Mouse (Mus musculus) frontal cortex, postnatal 36 days (tissue): Measurements from ENCODE around the gene Sdhaf2.
"Not testable (repeated sequence)": the region's sequence is repeated elsewhere in the genome, so short reads cannot be mapped to it uniquely, and the experiment has no call there.

Experiments used
- DNase-seq, 2 experiments: peaks; one replicate each; pipeline ENCODE4 v3.0.0; 2022; ENCODE audit warnings: low spot score in 2 of 2

The Sdhaf2 gene

DNA sequence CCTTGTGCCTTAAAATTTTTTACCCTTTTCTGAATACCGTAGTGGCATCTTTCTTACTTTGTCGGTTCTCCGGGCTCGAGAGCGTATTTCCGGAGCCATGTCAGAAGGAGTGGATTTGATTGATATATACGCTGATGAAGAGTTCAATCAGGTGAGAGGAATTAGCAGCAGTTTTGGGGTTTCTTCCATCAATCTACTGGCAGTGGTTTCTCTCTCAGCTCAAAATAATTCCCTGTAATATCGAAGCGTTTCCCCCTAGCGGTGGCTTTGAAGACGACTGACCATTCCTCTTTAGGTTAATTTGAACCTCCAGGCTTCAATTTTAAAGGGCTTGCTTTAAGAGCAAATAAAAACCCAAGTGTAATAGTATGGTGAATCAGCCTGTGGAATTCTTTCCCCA lies at the start of gene Sdhaf2:
TSS of gene Sdhaf2 (minus strand) at position 233 of the 400 bp plus-strand sequence.
- DNase-seq = peak; percentile 15 to 29

- no peak for DNase-seq
These were observed 43.7 kb upstream of the Sdhaf2 start for GRCm38 (mm10) chr19:10569627-10570026.

DNA sequence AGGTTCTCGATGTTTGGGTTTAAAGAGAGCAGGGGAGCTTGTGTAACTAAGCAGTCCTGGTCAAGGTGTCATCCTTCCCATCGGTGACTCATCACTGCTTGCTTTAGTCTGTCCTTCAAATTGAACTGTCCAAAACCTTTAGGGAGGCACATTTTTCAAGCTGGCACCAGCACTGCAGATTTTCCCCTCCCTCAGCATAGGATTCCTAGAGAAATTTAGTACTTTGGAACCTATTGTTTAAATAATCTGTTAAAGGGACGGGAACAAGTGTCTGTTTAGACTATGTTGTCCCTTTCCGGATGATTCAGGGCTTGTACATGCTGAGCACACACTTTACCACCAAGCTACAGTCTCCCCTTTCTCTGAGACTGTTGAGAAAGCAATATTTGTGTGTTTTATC lies 39.3 kb upstream of the Sdhaf2 start:
- DNase-seq = no peak

GRCm38 (mm10) chr19:10564278-10564677 lies 38.3 kb upstream of the Sdhaf2 start:
- no peak for DNase-seq

- DNase-seq = no peak
These were observed 36.4 kb upstream of the Sdhaf2 start for GRCm38 (mm10) chr19:10562351-10562750.

DNA sequence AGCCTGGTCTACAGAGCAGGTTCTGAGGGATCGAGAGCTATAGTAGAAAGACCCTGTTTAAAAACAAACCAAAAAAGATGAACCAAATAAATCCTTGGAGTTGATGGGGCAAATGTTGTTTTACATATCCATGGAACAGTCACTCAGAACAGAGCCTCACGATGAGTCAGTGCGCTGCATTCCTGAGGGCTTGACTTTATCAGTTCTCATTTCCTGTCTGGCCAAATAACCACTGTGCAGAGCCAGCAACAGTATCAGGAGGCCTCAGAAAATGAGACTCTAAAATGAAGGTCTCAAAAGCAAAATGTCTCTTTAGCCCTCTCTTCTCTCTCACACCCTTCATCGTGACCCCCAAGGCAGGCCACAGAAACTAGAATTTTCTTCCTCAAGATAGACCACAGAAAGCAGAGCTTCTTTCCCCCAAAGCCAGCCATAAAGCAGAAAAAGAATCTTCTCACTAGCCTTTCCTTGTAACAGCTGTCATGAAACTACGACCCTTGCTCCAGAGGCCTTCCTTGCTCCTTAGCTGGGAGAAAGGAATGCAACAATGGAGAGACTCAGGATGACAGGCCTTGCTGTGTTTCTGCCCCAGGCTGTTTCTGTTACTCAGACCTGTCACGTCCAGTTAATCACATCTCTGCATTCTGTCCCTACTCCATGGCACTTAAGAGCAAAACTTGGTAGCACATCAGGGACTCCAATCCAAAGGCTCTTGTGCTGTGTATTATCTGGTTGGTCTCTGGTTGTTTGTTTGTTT lies 35.8 kb upstream of the Sdhaf2 start:
- DNase-seq = no peak

GRCm38 (mm10) chr19:10560108-10560507 lies 34.2 kb upstream of the Sdhaf2 start:
- DNase-seq = no peak

DNA sequence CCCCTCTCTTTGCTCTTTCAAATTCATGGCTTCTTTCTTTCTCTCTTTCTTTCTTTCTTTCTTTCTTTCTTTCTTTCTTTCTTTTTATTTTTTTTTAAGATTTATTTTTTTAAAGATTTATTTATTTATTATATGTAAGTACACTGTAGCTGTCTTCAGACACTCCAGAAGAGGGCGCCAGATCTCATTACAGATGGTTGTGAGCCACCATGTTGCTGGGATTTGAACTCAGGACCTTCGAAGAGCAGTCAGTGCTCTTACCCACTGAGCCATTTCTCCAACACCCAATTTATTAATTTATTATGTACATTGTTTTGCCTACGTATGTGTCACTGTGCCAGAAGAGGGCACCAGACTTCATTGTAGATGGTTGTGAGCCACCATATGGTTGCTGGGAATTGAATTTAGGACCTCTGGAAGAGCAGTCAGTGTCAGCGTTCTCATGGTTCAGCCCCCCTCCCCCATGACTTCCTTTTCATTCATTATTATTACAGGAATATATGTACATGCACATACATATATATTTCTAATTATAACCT lies 32.0 kb upstream of the Sdhaf2 start:
- DNase-seq = not testable (repeated sequence)

GRCm38 (mm10) chr19:10557430-10557829 lies 31.5 kb upstream of the Sdhaf2 start:
- DNase-seq = no peak

GRCm38 (mm10) chr19:10557001-10557400 lies 31.1 kb upstream of the Sdhaf2 start:
- DNase-seq = no peak

DNA sequence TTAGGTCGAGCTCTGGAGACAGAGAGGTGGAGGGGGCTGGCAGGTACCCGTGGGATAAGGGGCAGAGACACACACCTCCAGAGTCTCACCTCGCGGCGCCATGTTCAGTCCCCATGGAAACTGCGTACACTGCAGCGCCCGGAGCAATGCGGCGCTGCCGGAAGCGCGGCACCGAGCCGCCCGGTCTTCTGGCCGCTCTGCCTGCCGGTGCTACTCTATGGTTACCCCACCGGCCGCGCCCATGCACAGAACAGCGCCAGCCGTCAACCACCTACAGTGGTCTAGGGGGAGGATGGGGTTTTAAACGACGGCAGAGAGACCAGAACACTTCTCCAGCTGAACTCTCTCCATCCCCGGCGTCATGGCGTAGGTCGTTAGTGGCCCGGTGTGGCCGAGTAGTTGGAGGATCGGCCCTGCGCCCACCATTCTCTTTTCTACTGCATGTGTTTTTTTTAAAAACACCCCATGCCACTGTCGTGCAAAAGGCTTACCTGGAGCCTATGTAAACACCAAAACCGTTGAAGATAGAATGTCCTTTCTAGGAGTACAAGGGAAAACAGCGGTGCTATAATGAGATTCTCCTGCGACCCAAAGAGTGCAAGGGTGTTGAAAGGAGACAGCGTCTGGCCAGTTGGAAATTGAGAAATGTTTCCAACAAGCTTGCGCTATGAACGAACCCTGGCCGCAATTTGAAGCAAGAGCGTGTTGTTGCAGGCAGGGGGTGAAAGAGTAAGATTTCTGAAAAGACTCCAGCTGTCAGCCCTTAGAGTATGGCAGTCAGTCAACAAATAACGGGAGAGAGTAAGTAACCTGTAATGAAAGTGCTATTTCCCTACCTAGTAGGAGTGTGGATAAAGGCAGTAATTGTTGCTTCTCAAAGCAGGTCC lies 29.9 kb upstream of the Sdhaf2 start, which contains the start of gene Tmem216:
TSS of gene Tmem216 (minus strand) at position 615 of the 887 bp plus-strand sequence.
- peak; percentile 79 to 88 for DNase-seq

GRCm38 (mm10) chr19:10539454-10539853 lies 13.5 kb upstream of the Sdhaf2 start:
- DNase-seq = no peak

DNA sequence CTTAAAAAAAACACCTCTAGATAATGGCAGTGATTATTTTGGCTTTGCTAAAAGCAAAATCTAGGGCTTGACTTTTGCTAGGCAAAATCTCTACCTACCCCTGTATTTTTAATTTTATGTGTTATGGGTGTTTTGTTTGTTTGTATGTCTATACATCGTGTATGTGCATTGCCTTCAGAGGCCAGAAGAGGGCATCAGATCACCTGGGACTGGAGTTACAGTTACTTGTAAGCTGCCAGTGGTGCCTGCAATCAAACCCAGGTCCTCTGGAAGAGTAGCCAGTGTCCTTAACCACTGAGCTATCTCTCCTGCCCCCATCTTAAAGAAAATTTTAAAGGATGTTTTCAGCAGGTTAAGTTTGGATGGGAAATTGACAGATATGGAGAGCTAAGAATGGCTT lies 4.1 kb upstream of the Sdhaf2 start:
- DNase-seq = no peak

DNA sequence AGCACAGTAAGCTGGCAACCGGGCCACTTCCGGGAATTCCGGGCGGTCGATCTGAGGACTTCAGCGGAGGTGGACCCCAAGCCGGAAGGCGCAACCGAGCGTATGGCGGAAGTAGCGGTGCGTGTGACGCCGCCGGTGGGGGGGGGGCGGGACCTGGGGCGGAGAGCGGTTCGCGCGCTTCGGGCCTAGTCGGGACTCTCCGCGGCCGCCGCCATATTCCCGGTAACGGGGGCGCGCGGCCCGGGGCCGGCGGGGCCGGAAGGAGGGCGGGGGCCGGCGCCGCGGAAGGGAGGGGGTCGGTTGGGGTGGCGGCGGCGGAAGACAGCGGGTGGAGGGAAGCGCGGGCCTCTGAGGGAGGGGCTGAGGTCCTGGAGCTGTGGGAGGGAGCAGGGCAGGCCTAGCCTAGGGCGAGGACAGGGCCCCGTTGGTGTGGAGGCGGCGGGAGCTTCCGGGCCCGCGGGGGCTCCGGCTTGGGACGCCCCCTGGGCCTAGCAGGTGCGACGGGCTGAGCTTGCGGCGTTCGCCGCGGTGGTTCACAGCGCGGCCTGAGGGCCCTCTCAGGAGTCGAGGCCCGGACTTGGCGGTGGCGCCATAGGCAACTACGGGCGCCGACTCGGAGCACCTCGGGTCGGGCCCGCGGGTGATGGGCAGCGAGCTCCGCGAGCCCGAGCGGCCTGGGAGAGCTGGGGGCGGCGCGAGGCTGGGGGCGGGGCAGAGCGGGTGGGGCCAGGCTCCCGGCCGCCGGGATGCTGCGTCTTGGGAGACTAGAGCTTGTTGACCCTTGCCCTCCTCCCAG lies 638 bp downstream of the Sdhaf2 start, which contains the start of gene Cpsf7:
TSS of gene Cpsf7 (plus strand) at position 161 of the 796 bp plus-strand sequence.
- peak; percentile 86 to 88 for DNase-seq

- no peak for DNase-seq
These were observed 1.2 kb downstream of the Sdhaf2 start for GRCm38 (mm10) chr19:10524784-10525105.

DNA sequence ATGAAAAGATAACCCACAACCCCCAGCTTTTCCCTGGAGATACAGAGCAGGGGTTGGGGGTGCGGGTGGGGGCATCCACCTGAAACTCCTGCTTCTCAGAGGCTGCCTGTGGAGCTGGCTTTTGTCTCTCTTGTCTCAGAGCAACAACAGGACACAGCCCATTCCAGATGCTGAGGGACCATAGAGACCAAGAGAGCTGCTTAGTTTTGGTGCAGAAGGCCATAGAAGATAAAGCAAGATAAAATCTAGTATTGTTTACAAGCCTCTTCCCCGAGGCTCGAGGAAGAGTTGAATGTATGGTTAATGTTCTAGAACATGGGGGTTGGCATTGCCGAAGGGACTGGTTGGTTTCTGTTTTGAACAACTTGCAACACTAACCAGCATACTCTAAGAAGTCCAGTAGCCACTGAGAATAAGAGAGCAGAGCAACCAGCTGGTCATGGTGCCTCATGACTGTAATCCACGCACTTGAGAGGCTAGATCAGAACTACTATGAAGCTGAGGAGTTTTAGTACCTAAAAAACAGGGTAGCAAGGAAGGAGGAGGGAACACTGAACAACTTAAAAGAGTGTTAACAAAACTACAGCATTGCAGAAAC lies 2.4 kb downstream of the Sdhaf2 start:
- no peak for DNase-seq

- no peak for DNase-seq
These were observed 4.0 kb downstream of the Sdhaf2 start for GRCm38 (mm10) chr19:10521926-10522325.

GRCm38 (mm10) chr19:10520355-10520754 lies 5.6 kb downstream of the Sdhaf2 start:
- DNase-seq = no peak

DNA sequence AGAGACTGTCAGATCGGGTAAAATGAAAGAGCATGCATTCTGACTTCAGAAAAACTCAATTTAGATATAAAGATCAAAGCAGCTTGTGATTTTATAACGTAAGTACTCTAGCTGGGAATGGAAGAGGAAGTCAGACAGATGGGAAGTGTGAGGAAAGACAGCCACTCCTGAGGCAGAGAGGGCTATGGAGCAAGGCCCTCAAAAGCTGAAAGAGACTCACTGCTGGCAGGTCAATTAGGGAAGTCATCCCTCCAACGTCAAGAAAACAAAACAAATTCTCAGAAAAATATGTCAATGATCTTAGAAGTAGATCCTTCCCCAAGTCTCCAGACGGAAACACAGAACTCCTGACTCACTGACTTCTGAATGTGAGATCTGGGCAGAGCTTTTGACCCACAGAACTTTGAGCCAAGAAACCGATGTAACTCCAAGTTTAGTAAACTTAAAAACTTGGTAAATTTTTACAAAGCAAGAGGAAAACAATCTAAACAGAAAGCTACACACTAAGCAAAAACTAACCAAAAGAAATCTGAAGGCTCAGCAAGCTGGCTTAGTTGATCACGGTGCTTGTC lies 15.1 kb downstream of the Sdhaf2 start:
- DNase-seq = no peak

DNA sequence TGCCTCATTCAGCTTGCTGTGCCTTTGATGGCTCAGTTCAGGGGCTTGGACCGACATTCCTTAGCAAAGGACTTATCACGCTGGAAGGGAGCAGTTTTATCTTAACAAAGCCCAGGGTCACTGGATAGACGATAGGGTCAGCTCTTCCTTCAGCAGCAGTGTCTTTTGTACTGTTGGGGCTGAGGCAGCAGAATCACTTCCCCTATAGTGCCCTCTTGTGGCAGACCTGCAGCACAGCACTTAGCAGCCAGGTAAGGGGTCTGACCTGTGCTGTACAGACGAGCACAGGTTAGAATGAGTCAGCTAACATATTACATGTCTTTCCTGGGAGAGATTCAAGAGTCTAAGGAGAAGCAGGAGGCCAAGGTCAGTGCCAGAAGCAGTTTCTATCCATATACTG lies 23.4 kb downstream of the Sdhaf2 start:
- DNase-seq = no peak

- no peak for DNase-seq
These were observed 25.4 kb downstream of the Sdhaf2 start for GRCm38 (mm10) chr19:10500581-10500980.
